ENCODE assay signal across 14 mouse cellular contexts in the genomic region with DNA sequence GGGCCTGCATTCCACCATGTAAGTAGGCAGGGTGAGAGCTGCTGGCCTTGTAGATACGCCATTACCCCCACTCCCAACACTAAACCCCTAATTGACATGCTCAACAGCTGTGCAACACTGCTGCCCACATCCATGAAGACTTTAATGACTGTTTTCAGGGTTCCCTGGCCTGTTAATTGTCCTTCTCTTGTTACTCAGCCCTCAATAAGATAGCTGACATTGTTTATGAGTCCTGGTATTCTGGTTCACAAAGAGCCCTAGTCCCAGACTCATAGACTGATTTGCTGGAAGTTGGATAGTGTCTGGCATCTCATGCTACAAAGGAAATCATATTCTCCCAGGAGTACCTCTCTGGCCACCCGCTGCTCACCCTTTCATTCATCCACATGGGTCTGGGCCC.
A peak's percentile ranks its signal among the peaks of the same experiment; 100 is the strongest.
DNase-seq lines count a peak whose midpoint lies in the region; ATAC-seq and TF ChIP-seq lines count a peak whose summit lies in the region.
"Had no signal": no experiment of that assay in that cellular context is flagged by ENCODE, and none has a peak within 500 bp of the region (broad histone marks: within the 10 kb centered on the region; RNA-seq: fewer than 3 reads in every experiment).

No protein-coding gene starts in this region.

- intact Hi-C loops in heart, adult 2 months (cut with DNase I): loop anchor here (10.0 kb wide), 1 partner anchor 286 kb away; no protein-coding TSS in a partner anchor
- intact Hi-C loops in left cerebral cortex, postnatal 25 days (cut with DNase I): no loop called here

- no peak for DNase-seq in heart, adult 2 months
- peak; percentile 66 for DNase-seq in Muller cell, postnatal 12 days (ENCODE audit: inconsistent ontology term)
- peak; percentile 29 for DNase-seq in embryonic facial prominence, embryonic 11.5 days (ENCODE audit: low spot score)
- DNase-seq in limb, embryonic 10.5 days (ENCODE audit: low spot score): peak; percentile 34
- DNase-seq in layer of hippocampus, adult 8-10 months (ENCODE audit: low spot score in 2 of 2): no peak
- DNase-seq in left cerebral cortex, postnatal 25 days (ENCODE audit: low spot score in 2 of 2): no peak
- no peak for DNase-seq in cerebellum, postnatal 36 days
- DNase-seq: cerebellum, postnatal 25 days; right cerebral cortex, postnatal 14 days had no signal

- WGBS in heart, embryonic 16.5 days: 57% methylated on average over 2 of the region's 2 CpGs
- WGBS in heart, adult 2 months: 48% methylated on average over 2 of the region's 2 CpGs
- 32% methylated on average over 2 of the region's 2 CpGs for WGBS in embryonic facial prominence, embryonic 11.5 days
- WGBS in limb, embryonic 10.5 days: 45% methylated on average over 2 of the region's 2 CpGs

- no peaks in the 10 kb centered on the region for H3K27me3 ChIP-seq in heart, embryonic 16.5 days (ENCODE audit: control insufficient read depth, insufficient read depth, low read length)
- no peaks in the 10 kb centered on the region for H3K27me3 ChIP-seq in heart, adult 2 months (ENCODE audit: control insufficient read depth, insufficient read depth, low read length)
- no peaks in the 10 kb centered on the region for H3K27me3 ChIP-seq in embryonic facial prominence, embryonic 11.5 days (ENCODE audit: control insufficient read depth, insufficient read depth, low read length)
- H3K27me3 ChIP-seq in limb, embryonic 10.5 days (ENCODE audit: low read depth, poor library complexity, severe bottlenecking): no peaks in the 10 kb centered on the region
- H3K27me3 ChIP-seq: hindbrain, embryonic 15.5 days; neural tube, embryonic 12.5 days had no signal

- no peaks in the 10 kb centered on the region for H3K9me3 ChIP-seq in heart, embryonic 16.5 days (replicated peaks; ENCODE audit: control insufficient read depth, low read length)
- no peaks in the 10 kb centered on the region for H3K9me3 ChIP-seq in embryonic facial prominence, embryonic 11.5 days (replicated peaks; ENCODE audit: control insufficient read depth, low read length)
- H3K9me3 ChIP-seq in limb, embryonic 10.5 days (replicated peaks): no peaks in the 10 kb centered on the region
- H3K9me3 ChIP-seq: hindbrain, embryonic 15.5 days; neural tube, embryonic 12.5 days had no signal

- no peak overlapping the region for H3K4me3 ChIP-seq in heart, embryonic 16.5 days (ENCODE audit: low read length)
- no peak overlapping the region for H3K4me3 ChIP-seq in heart, adult 2 months
- H3K4me3 ChIP-seq in embryonic facial prominence, embryonic 11.5 days (ENCODE audit: low read depth, low read length): no peak overlapping the region
- no peak overlapping the region for H3K4me3 ChIP-seq in limb, embryonic 10.5 days
- H3K4me3 ChIP-seq: hindbrain, embryonic 15.5 days; neural tube, embryonic 12.5 days had no signal

- H3K27ac ChIP-seq in heart, embryonic 16.5 days (ENCODE audit: low read length): peak overlapping the region; percentile 57
- no peak overlapping the region for H3K27ac ChIP-seq in heart, adult 2 months
- H3K27ac ChIP-seq in embryonic facial prominence, embryonic 11.5 days (replicated peaks; ENCODE audit: low read depth, low read length): no peak overlapping the region
- H3K27ac ChIP-seq in limb, embryonic 10.5 days: peak overlapping the region; percentile 65
- H3K27ac ChIP-seq: hindbrain, embryonic 15.5 days; liver, embryonic 14.5 days; neural tube, embryonic 12.5 days had no signal

- no peak overlapping the region for H3K9ac ChIP-seq in heart, embryonic 16.5 days (ENCODE audit: low read length)
- H3K9ac ChIP-seq in heart, adult 2 months (ENCODE audit: low read depth, low read length): no peak overlapping the region
- no peak overlapping the region for H3K9ac ChIP-seq in embryonic facial prominence, embryonic 11.5 days (replicated peaks; ENCODE audit: low read length)
- H3K9ac ChIP-seq: hindbrain, embryonic 15.5 days; liver, embryonic 14.5 days; neural tube, embryonic 12.5 days had no signal

- no peak for TF ChIP-seq EP300 in heart, adult 2 months (IDR thresholded peaks at IDR 0.05; ENCODE audit: insufficient read depth, low read depth, low read length)

- peaks cover 3% of the 10 kb centered on the region; the same call in 1 of the 2 replicates for H3K4me1 ChIP-seq in heart, embryonic 16.5 days (ENCODE audit: control insufficient read depth, insufficient read depth, low read length)
- H3K4me1 ChIP-seq in heart, adult 2 months (ENCODE audit: control insufficient read depth, insufficient read depth, low read length): peaks cover 4% of the 10 kb centered on the region
- no peaks in the 10 kb centered on the region for H3K4me1 ChIP-seq in embryonic facial prominence, embryonic 11.5 days (ENCODE audit: control insufficient read depth, insufficient read depth, low read length)
- peaks cover 15% of the 10 kb centered on the region for H3K4me1 ChIP-seq in limb, embryonic 10.5 days
- H3K4me1 ChIP-seq: hindbrain, embryonic 15.5 days had no signal

- no peaks in the 10 kb centered on the region for H3K36me3 ChIP-seq in heart, embryonic 16.5 days (ENCODE audit: control insufficient read depth, insufficient read depth)
- H3K36me3 ChIP-seq in heart, adult 2 months (ENCODE audit: control insufficient read depth, insufficient read depth, low read length): no peaks in the 10 kb centered on the region; the same call in 1 of the 2 replicates
- H3K36me3 ChIP-seq in embryonic facial prominence, embryonic 11.5 days (replicated peaks; ENCODE audit: control insufficient read depth, insufficient read depth, low read depth, low read length): no peaks in the 10 kb centered on the region
- H3K36me3 ChIP-seq in limb, embryonic 10.5 days: no peaks in the 10 kb centered on the region
- H3K36me3 ChIP-seq: hindbrain, embryonic 15.5 days; neural tube, embryonic 12.5 days had no signal

- H3K79me2 ChIP-seq in heart, adult 2 months (replicated peaks; ENCODE audit: control insufficient read depth, insufficient read depth, low read length): no peaks in the 10 kb centered on the region

- TF ChIP-seq CTCF in heart, adult 2 months (IDR thresholded peaks at IDR 0.05): no peak

- no peak for TF ChIP-seq POLR2A in heart, adult 2 months (IDR thresholded peaks at IDR 0.05; ENCODE audit: insufficient read depth, low read depth, low read length)

- no peak overlapping the region for H3K4me2 ChIP-seq in heart, embryonic 16.5 days (ENCODE audit: low read depth, low read length)
- no peak overlapping the region for H3K4me2 ChIP-seq in embryonic facial prominence, embryonic 11.5 days (ENCODE audit: low read depth, low read length)
- H3K4me2 ChIP-seq: hindbrain, embryonic 15.5 days; neural tube, embryonic 12.5 days had no signal

- ATAC-seq in heart, embryonic 16.5 days (replicated peaks; ENCODE audit: extremely low read depth, insufficient read depth, low FRiP score): no peak
- peak; percentile 73 for ATAC-seq in embryonic facial prominence, embryonic 11.5 days (replicated peaks; ENCODE audit: insufficient number of reproducible peaks, low FRiP score, low TSS enrichment, low read depth)
- ATAC-seq: CD4-positive, CD25-positive, alpha-beta regulatory T cell, adult 4 months had no signal

Comparison
In these comparisons a context has a peak if more than half of its experiments do, and no peak if none do; other contexts are left out.
1. H3K27ac ChIP-seq: peak in heart, embryonic 16.5 days (single experiment) and limb, embryonic 10.5 days (single experiment); none in heart, adult 2 months (single experiment) and embryonic facial prominence, embryonic 11.5 days (single experiment).
2. DNase-seq: peak in Muller cell, postnatal 12 days (single experiment), embryonic facial prominence, embryonic 11.5 days (single experiment) and limb, embryonic 10.5 days (single experiment); none in heart, adult 2 months (0 of 2), layer of hippocampus, adult 8-10 months (0 of 2), left cerebral cortex, postnatal 25 days (0 of 2) and cerebellum, postnatal 36 days (0 of 2).